Mouse (Mus musculus): ENCODE measurements around the gene Alx3.
A peak's percentile ranks its signal among the peaks of the same experiment; 100 is the strongest.

The Alx3 gene

DNA sequence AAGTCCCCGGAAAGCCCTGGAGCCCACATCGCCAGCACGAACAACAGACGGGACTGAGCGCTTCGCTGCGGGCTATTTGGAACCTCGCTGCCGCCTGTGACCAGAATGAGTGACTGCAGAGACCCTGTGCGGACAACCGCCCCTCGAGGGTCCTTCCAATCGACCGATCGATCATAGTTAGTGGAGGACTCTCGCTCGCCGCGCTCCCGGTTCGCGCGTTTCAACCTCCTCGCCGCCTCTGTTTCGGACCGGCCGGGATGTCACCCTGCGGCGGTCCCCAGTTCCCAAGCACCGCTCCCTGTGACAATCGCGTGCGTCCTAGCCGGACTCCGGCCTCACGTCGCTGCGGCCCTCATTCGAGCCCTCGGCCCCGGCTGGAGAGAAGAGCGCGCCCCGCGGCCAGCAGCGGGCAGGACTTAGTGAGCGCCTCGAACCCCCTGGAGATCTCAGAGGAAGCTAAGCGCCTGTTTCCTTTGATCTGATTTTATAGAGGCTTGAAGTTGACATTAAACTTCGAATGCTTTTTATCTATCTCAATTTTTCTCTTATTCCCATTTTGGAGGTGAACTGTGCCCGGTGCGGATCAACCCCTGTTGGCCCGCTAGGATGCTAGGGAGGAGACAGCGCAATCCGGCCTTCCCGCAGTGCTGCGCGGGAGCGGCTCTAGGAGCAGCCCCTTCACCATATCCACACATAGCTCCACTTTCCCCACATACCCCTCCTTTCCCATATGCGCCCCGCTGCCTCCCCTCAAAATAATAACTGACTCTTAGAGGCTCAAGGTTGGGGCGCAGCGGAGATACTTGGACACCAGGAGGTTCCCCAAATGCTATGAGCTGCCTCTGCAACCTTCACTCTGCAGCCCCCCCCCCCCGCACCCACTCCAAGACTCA lies 11.7 kb upstream of the Alx3 start:
- no peak for DNase-seq (ENCODE audit: low spot score)

DNA sequence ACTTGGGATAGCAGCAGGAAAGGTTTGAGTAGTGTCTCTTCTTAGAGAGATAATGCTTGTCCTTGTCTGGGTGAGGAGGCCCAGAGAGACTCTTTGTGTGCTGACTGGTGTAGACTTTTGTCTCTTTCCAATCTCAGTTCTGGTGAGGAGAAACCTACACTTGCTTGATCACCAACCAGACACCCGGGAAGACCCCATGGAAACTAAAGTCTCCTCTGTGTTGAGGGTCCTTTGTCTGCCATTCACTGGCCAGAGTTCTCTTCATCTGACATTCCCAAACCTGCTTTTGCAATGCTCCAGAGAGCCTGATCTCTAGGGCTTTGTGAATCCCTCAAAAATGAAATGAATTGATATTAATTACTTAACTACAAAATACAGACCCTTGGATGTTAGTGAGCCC lies 10.9 kb upstream of the Alx3 start:
- no peak for DNase-seq (ENCODE audit: low spot score)

DNA sequence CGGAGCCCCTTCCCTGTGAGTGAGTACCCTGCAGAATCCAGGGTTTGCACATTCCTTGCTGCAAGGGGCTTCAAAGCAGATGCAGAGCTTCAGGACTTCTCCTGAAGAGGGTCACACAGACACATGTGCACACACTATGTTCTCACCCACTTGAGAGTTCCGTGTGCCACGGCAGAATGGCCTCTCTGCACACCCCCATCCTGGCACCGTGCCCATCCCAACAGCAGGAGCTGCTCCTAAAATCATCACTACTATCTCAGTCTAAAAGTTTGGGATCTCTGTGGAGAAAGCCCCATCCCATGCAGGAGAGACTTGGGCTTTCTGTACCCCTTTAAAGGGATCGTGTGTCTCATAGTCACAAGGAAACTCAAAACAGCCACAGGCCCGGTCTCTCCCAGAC lies 8.3 kb upstream of the Alx3 start:
- DNase-seq (ENCODE audit: low spot score): no peak

DNA sequence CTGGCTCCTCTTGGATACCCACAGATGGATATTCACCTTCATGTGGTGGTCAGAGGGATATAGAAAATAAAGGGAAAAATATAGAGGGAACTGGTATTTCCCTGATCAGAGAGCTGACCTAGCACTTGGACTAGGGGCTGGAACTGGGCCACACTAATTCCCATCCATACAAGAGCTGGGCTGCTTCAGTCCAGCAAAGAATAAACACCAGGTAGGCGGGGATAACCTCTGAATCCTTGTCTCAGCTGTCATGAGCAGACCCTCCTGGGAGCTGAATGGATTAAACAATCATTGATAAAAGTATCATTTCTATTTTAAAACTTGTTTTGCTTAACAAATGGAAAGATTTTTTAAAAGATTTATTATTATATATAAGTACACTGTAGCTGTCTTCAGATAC lies 3.2 kb upstream of the Alx3 start:
- no peak for DNase-seq (ENCODE audit: low spot score)

DNA sequence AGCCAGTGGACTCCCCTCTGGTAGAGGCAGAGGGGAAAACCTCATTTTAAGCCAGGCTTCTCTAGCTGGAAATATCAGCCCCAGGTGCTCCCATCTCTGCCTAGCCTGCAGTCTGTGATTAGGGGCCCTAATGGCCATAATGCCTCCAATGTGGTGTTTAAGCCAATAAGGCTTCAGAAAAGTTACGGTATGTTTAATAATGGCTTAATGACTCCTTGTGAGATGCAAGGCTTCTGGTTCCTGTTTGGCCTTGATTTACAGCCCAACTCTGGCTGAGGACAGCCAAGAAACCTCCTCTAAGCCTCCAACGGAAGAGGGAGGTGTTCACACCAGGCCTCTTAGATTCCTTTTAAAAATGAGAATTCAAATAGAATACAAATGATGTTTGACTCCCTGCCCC lies 1.2 kb upstream of the Alx3 start:
- DNase-seq (ENCODE audit: low spot score): no peak

DNA sequence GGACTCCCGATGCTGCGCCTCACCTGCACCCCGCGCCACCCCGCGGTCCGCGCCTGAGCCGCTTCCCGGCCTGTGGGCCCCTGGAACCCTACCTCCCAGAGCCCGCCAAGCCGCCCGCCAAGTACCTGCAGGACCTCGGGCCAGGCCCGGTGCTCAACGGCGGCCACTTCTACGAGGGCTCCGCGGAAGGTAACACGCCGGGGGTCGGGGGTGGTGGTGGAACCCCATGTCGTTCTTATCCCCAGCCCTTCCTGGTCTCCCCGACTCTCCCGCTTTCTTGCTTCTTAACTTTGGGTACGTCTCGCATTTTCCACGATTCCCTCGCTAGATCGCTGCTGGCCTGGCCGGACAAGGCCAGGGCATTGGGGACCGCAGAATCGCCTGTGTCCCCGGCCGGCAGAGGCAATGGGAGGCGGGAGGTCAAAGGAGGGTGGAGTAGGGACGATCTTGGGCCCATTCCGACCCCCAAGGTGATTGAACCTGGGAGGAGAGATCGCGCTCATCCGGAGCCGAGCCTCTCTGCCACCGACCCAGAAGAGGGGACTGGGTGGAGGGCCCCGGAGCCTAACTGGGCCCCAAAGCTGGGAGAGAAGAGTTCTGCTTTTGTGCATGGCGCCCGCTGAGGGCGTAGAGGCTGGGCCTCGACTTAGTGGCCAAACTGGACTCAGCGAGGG lies 570 bp downstream of the Alx3 start:
- no peak for DNase-seq (ENCODE audit: low spot score)

DNA sequence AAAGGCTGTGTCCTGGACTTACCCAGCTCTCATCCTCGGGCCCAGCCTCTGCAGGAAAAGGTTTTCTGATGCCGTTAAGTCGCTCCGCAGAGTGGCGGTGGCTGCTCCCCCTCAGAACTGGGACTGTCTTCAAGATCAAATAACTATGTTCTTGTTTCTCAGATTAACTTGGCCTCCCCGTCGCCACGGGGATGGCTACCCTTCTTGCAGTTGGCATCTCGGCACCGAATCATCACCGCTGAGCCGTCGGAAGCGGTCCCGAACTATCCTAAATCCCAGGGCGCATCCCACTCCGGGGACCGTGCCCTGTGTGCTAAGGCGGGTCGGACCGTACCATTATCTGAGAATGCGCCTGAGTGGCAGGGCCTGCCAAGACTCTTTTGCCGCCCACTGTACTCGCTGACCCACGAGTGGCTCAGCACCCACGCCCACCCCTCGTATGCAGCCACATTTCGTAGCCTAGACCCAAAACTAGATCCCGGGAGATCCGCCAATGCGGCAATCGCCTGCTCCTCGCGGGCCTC lies 1.2 kb downstream of the Alx3 start:
- DNase-seq (ENCODE audit: low spot score): no peak

DNA sequence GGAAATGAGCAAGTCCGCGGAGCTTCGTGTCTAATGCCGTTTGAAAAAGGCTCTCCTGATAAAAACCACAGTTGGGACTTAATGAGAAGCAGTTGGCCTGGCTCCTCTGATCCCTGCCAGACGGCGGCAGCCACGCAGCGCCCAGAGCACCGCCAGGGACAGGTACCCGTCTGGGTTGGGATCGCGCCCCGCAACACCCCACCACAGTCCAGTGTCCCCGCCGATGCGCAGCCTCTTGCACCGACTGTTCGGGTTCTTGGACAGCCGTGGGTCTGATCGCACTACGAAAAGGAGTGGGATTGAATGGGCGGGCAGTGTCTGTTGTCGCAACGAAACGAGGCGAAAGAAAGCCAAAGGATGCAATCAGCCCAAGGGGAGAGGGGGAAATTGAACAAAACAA lies 1.7 kb downstream of the Alx3 start:
- no peak for DNase-seq (ENCODE audit: low spot score)

DNA sequence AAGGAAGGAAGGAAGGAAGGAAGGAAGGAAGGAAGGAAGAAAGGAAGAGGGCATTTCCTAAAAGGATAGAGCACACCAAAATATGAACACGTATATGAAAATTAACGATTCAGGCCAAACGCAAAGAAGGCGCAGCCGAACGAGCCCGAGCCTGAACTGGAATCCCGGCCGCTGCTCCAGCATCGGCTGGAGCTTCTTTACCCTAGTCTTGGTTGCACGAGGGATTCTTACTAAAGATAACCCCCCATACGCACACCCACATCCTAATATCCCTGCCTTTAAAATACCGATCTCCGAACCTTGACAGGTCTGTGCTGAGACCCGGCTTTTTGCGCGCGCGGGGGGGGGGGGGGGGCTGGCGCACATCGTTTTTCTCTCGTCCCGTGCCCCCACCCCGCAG lies 2.3 kb downstream of the Alx3 start:
- no peak for DNase-seq (ENCODE audit: low spot score)

DNA sequence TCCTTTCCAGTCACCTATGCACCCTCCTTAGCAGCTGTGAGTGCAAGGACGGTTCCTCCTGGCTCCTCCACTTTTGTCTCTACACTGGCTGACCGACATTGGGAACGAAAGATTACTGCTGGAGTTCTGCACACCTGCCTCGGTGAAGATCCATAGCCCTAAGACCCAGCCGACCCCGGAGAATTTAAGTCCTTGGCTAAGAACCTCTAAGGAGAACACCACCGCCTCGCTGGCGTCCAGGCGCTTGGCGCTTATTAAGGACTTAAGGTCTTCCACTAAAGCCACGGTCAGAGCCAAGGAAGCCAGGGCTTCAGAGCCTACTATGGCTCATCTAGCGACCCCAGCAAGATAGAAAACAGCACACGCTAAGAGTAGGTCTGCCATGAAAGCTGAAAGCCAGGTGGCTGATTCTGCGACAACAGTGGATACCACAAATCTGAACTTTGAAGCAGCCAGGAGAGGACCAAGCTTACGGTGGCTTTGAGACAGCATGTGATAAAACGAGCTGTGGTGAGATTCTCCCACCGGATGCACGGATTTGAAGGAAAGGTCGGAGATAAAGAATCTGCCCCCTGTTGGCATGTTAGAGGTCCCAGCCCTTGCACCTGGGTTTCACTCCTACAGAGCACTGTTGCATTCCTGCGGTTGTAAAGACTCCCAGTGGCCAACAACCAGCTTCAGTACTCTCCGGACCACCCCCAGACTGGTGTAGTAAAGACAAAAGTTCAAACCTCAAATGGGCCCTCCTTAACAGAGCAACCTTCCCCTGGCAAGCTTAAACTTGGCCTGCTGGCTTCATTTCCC lies 3.0 kb downstream of the Alx3 start:
- DNase-seq (ENCODE audit: low spot score): no peak

DNA sequence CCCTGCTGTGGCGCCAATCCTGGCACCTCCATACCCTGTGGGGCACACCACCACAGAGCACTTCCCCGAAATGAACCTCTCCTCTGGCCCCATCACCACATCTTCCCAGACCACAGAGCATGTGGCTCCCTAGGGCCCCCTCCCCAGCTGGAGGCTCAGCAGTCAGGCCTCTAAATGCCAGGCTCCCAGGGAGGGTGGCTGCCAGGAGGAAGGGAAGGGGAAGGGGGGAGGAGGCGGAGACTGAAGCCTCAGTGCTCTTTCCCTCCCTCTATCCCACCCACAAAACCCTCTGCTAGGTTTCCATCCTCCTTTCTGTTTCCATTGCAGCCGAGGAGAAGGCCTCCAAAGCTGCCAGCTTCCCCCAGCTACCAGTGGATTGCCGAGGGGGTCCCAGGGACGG lies 5.3 kb downstream of the Alx3 start:
- DNase-seq (ENCODE audit: low spot score): no peak

DNA sequence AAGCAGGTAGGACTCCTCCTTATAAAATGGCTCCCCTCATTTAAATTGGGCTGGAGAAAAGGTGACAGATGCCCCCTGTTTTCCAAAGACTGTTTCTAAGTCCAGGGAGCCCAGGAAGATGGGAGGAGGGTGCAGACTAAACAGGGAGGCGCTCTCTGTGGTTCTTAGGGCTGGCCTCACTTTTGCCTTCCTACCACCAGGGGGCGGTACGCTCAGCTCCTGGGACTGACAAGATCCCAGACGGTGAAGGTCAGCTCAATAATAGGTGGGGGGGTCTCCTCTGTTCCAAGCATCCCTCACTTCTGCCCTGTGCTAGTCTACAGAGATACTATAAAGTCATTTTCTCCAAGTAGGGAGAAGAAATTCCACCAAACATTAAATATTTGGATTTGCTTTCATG lies 10.5 kb downstream of the Alx3 start:
- peak; percentile 26 for DNase-seq (ENCODE audit: low spot score)

DNA sequence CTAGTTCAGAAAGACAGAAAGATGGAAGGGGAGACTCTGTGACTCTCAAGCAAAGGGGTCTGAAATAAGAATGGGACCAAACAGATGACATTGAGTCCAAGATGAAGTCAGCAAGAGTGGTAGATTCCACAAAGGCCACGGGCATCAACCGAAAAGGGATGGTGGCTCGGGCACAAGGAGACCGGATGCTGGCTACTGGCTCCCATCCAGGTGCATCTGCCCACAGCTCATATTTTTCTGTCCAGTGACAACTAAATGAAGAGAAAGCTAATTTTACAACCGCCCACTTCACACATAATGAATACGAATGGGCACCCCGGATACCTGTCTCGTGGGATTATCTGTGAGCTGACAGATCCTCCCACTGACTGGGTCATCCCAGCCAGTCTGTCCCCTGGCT lies 12.4 kb downstream of the Alx3 start:
- DNase-seq (ENCODE audit: low spot score): no peak

DNA sequence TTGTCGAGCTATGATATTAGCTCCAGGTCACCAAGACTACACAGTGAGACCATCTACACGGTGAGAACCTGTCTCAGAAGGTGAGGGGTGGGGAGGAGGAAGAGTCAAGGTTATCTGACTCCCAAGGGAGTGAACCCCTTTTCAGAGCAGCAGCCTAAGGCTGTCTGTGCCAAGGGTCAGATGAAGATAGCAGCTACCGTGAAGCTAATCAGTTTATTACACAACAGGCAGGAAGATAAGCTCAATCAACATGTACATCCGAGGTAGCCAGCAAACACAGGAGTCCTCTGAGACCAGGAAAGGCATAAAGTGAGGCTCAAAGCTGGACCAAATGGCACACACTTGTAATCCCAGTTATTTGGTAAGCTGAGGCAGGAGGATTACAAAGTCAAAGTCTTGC lies 14.0 kb downstream of the Alx3 start:
- no peak for DNase-seq (ENCODE audit: low spot score)

DNA sequence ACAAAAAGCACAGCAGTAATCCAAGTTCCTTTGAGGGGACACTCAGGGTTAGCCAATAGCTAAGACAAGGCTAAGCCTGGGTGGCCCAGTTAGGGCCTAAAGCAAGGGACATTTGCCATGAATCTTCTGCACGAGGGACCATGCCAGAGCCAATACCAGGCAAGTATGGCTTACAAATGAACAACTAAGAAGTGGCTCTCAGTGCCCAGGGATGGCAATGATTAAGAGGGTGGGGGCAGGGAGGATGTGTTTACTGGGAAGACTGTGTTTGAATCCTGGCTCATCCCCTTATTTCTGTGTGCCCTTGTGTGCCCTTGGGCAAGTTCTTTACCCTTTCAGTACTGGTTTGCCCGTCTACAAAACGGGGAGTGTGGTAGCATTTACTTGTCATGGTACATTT lies 14.5 kb downstream of the Alx3 start:
- DNase-seq (ENCODE audit: low spot score): no peak

DNA sequence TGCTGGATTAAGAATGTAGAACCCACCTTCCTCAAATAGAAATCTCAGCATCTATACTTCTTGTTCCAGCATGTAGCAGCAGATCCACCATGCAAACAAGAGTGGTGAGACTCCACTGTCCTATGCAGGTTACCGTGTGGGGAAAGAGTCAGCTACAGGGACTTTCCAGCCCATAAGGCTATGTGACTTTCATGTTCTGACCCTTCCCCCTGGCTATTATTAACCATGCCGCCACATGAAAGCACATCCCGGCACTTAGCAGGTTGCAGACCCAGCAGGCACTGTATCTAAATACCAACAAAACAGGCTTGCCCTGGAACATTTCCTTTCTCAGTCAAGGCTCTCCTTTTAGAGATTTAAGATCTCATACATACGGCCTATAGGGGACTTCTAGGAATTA lies 16.6 kb downstream of the Alx3 start:
- no peak for DNase-seq (ENCODE audit: low spot score)

DNA sequence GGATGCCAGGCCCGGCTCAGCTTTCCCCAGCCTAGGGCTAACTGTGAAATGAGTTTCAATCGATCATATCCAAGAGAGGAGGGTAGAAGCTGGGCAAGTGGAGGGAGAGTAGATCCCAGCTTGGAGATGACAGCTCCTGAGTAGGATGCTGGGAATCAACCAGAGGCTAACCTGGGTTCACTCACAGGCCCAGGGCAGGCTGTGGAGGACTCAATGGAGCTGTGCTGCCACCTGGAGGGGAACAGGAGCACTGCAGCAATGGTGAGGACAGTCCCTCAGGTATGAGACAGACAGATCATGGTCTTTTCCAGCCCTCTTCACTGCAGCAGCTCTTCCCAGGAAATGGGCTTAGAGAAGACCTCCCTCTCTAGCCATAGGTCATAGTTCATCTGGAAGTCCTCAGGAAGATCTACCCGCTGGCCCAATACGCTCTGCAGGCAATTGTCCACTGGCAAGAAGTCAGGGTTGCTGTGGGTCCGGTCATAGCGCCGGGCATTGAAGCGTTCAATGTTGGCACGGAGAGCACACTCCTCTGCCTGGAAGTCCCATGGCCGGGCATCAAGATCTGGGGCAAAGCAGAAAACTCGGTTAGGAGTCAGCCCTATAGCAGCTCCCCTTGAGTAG lies 18.2 kb downstream of the Alx3 start:
- peak; percentile 75 for DNase-seq (ENCODE audit: low spot score)

DNA sequence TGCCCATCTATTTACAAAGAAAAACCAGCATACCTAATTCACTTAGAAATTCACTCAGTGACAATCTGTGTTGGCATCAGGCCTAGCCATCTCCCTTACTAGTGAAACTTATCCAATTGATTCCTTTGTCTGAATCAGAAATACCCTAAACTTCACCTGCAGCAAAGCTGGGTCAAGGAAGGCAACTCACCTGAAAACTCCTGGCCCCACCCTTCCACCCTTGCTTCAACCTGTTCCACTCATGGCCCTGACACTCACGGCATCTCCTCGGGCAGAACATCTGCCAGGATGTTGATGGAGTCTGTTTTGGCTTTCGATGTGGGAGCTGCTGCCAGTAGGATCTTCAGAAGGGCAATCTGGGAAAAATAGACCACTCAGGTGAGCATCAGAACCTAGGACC lies 23.0 kb downstream of the Alx3 start:
- no peak for DNase-seq (ENCODE audit: low spot score)

DNA sequence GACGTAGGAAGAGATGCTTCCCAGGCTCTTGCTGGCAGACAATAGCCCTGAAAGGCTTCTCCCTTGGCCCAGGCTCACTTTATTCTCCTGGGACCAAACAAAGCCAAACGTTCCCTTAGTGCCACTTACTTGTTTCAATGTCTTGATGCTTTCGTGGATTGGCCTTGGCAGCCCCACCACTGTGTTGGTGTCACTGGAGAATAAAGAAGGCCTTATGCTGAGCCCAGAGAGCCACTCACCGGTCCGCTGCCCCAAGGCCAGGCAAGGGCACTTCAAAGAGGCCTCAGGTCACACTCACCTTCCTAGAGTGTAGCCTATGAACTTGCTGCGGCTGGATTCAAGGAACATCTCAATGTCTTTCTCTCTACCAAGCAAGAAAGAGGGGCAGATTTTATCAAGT lies 25.1 kb downstream of the Alx3 start:
- no peak for DNase-seq (ENCODE audit: low spot score)

DNA sequence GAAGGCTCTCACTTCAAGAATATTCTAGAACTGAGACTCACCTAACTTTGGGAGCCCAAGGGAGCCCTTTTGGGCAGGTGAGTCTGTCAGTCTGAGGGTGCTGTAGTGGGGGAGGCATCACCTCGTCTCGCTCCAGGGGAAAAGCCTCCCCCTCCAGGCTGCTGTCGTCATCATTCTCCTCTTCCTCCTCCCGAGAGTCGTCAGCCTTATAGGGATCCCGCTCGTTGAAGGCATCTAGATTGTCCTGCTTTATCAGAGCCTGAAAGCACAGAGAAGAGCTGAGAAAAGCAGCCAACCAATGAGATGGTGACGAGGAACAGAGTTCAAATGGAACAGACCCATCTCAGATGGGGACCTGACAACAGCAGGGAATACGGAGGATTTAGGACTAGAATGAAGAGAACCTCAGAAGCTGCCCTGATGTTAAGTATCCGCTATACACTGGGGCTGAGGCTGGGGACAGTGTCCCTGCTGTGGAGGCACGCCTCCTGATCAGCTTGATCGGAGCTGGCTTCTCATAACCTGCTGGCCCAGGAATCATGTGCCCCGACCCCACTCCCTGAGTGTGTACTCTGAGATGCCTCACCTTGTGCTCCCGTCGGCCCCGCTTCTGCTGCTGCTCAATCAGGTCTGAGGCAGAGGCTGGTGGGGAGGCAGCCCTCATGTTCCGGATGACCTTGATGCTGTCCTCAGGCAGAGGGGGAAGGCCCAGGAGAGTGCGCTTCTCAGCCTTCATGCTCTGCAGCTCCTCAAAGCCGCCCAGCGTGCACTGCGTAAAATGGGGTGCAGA lies 26.6 kb downstream of the Alx3 start:
- DNase-seq (ENCODE audit: low spot score): no peak

DNA sequence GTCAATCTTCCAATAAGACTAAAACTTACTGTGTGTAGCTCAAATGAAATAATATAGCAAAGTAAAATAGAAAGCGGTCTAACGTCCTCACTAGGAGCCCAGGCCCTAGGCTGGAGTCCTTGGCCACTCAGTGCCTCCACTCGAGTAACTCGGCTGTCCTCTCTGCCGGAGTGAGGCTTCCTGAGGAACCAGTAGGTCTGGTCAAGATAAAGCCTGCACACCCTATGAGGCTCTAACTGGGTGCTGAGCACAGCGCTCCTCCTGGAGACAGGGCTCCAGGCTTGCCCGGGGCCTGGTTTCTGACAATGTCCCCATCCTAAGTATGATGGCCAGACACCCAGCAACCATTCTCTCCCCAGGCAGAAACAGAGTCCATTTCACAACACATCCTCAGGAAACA lies 27.7 kb downstream of the Alx3 start:
- DNase-seq (ENCODE audit: low spot score): no peak
